Mouse (Mus musculus) CH12.LX (cell line): ENCODE results near the gene Fgfr2. TPM values are rescaled to one million over a fixed set of nuclear protein-coding genes. Genes with fewer than 3 reads are reported as not detected.

Source experiments
- DNase-seq: peaks from one replicate; pipeline ENCODE4 v3.0.0-alpha.2; 2013; ENCODE audit errors: extremely low read depth
- H3K27ac ChIP-seq: 2 replicates; pipeline ENCODE4 v1.5.1; 2012; ENCODE audit warnings: low read depth, mild to moderate bottlenecking, control low read depth, moderate library complexity; ENCODE audit not compliant: insufficient read depth
- H3K27me3 ChIP-seq: replicated peaks from 2 replicates; pipeline ENCODE3; 2012; ENCODE audit warnings: inconsistent platforms
- H3K36me3 ChIP-seq, 2 experiments: replicated peaks in 1 of 2; 2 replicates each; pipeline versions ENCODE3 to v1.6.1; 2012; ENCODE audit warnings: inconsistent platforms in 1 of 2, low read length in 1 of 2, mild to moderate bottlenecking in 1 of 2, mixed read lengths in 1 of 2, moderate library complexity in 1 of 2; ENCODE audit not compliant: control insufficient read depth in 1 of 2, insufficient read depth in 1 of 2
- H3K4me1 ChIP-seq, 2 experiments: 2 replicates each; pipeline ENCODE4 v1.6.1; 2012; ENCODE audit warnings: inconsistent platforms in 1 of 2, moderate library complexity in 1 of 2; ENCODE audit not compliant: insufficient read depth in 2 of 2, control insufficient read depth in 1 of 2
- H3K4me2 ChIP-seq: 2 replicates; pipeline ENCODE4 v1.6.1; 2012; ENCODE audit warnings: low read depth, mild to moderate bottlenecking, control low read depth; ENCODE audit not compliant: poor library complexity, insufficient read depth, severe bottlenecking
- H3K4me3 ChIP-seq, 3 experiments: fragments of 150-350 bp in 1 of 3; sonication (generic) in 1 of 3; replicated peaks in 1 of 3; 2 replicates each; pipeline versions ENCODE3 to v1.5.1; 2011 to 2012; ENCODE audit warnings: low read depth in 2 of 3, low read length in 2 of 3, mild to moderate bottlenecking in 2 of 3, moderate library complexity in 2 of 3, control low read depth in 1 of 3, improper control_type of control experiment in 1 of 3, inconsistent platforms in 1 of 3, mixed read lengths in 1 of 3; ENCODE audit not compliant: poor library complexity in 1 of 3
- H3K79me2 ChIP-seq: replicated peaks from 2 replicates; pipeline ENCODE4 v1.6.1; 2012; ENCODE audit warnings: mild to moderate bottlenecking, moderate library complexity; ENCODE audit not compliant: control insufficient read depth, poor library complexity, insufficient read depth, severe bottlenecking; ENCODE audit errors: extremely low read depth
- H3K9ac ChIP-seq: 2 replicates; pipeline ENCODE4 v1.6.1; 2012; ENCODE audit warnings: low read depth, mild to moderate bottlenecking, control low read depth, moderate library complexity; ENCODE audit not compliant: insufficient read depth
- H3K9me3 ChIP-seq: replicated peaks from 2 replicates; pipeline ENCODE3; 2012; ENCODE audit warnings: low read length, inconsistent platforms, mixed read lengths
- CTCF ChIP-seq, 2 experiments: IDR thresholded peaks in 1 of 2; conservative IDR thresholded peaks in 1 of 2; 2 replicates each; pipeline ENCODE4 v1.5.1; 2011 to 2012; ENCODE audit warnings: low read depth in 2 of 2, low read length in 2 of 2, improper control_type of control experiment in 1 of 2, inconsistent platforms in 1 of 2, mild to moderate bottlenecking in 1 of 2, moderate library complexity in 1 of 2
- E2F4 ChIP-seq: IDR thresholded peaks from 2 replicates; pipeline ENCODE4 v1.6.1; 2011; ENCODE audit warnings: low read depth, low read length, improper control_type of control experiment; ENCODE audit not compliant: insufficient replicate concordance
- EP300 ChIP-seq: IDR thresholded peaks from 2 replicates; pipeline ENCODE4 v1.6.1; 2011; ENCODE audit warnings: low read length, improper control_type of control experiment
- GABPA ChIP-seq: IDR thresholded peaks from 2 replicates; pipeline ENCODE4 v1.6.1; 2012; ENCODE audit warnings: low read depth, low read length, improper control_type of control experiment, inconsistent platforms; ENCODE audit not compliant: insufficient replicate concordance
- HCFC1 ChIP-seq: IDR thresholded peaks from 2 replicates; pipeline ENCODE4 v1.6.1; 2012; ENCODE audit warnings: low read depth, mild to moderate bottlenecking, inconsistent platforms, low read length, improper control_type of control experiment
- IRF4 ChIP-seq: IDR thresholded peaks from 2 replicates; pipeline ENCODE4 v1.6.1; 2014; ENCODE audit warnings: low read depth, mild to moderate bottlenecking, inconsistent platforms, low read length, improper control_type of control experiment
- JUND ChIP-seq: conservative IDR thresholded peaks from 2 replicates; pipeline ENCODE4 v1.6.1; 2011; ENCODE audit warnings: low read depth, low read length, improper control_type of control experiment
- KAT2A ChIP-seq: IDR thresholded peaks from 2 replicates; pipeline ENCODE4 v1.6.1; 2012; ENCODE audit warnings: low read length, improper control_type of control experiment, inconsistent platforms; ENCODE audit not compliant: insufficient replicate concordance
- MAFK ChIP-seq: IDR thresholded peaks from 2 replicates; pipeline ENCODE4 v1.6.1; 2011; ENCODE audit warnings: low read length, improper control_type of control experiment; ENCODE audit not compliant: insufficient replicate concordance
- MAZ ChIP-seq: IDR thresholded peaks from 2 replicates; pipeline ENCODE4 v1.6.1; 2012; ENCODE audit warnings: low read depth, mild to moderate bottlenecking, inconsistent platforms, low read length, improper control_type of control experiment, moderate library complexity
- MEF2A ChIP-seq: IDR thresholded peaks from 2 replicates; pipeline ENCODE4 v1.6.1; 2014; ENCODE audit warnings: low read depth, mild to moderate bottlenecking, inconsistent platforms, low read length, improper control_type of control experiment, borderline replicate concordance
- NRF1 ChIP-seq: IDR thresholded peaks from 2 replicates; pipeline ENCODE4 v1.6.1; 2014; ENCODE audit warnings: low read depth, mild to moderate bottlenecking, inconsistent platforms, low read length, improper control_type of control experiment, moderate library complexity
- PAX5 ChIP-seq: IDR thresholded peaks from 2 replicates; pipeline ENCODE4 v1.6.1; 2012; ENCODE audit warnings: low read length, inconsistent platforms, mixed read lengths
- RAD21 ChIP-seq: IDR thresholded peaks from 2 replicates; pipeline ENCODE4 v1.6.1; 2011; ENCODE audit warnings: low read depth, mild to moderate bottlenecking, low read length, improper control_type of control experiment, moderate library complexity
- RCOR1 ChIP-seq: conservative IDR thresholded peaks from 2 replicates; pipeline ENCODE4 v1.6.1; 2012; ENCODE audit warnings: low read depth, mild to moderate bottlenecking, inconsistent platforms, low read length, improper control_type of control experiment
- SIN3A ChIP-seq: IDR thresholded peaks from 2 replicates; pipeline ENCODE4 v1.6.1; 2012; ENCODE audit warnings: low read length, improper control_type of control experiment, inconsistent platforms
- UBTF ChIP-seq: IDR thresholded peaks from 2 replicates; pipeline ENCODE4 v1.6.1; 2012; ENCODE audit warnings: low read depth, mild to moderate bottlenecking, inconsistent platforms, low read length, improper control_type of control experiment, moderate library complexity
- USF1 ChIP-seq: IDR thresholded peaks from 2 replicates; pipeline ENCODE4 v1.6.1; 2014; ENCODE audit warnings: low read depth, mild to moderate bottlenecking, inconsistent platforms, low read length, improper control_type of control experiment
- USF2 ChIP-seq: conservative IDR thresholded peaks from 2 replicates; pipeline ENCODE4 v1.6.1; 2011; ENCODE audit warnings: low read depth, low read length, improper control_type of control experiment
- ZC3H11A ChIP-seq: IDR thresholded peaks from 2 replicates; pipeline ENCODE4 v1.6.1; 2012; ENCODE audit warnings: low read depth, mild to moderate bottlenecking, inconsistent platforms, low read length, improper control_type of control experiment
- ZMIZ1 ChIP-seq: IDR thresholded peaks from 2 replicates; pipeline ENCODE4 v1.6.1; 2012; ENCODE audit warnings: low read depth, mild to moderate bottlenecking, inconsistent platforms, low read length, improper control_type of control experiment
- ZNF384 ChIP-seq: IDR thresholded peaks from 2 replicates; pipeline ENCODE4 v1.6.1; 2012; ENCODE audit warnings: low read depth, low read length, improper control_type of control experiment, inconsistent platforms
- dilution Hi-C: fragments of 300-500 bp; cut with MboI; formaldehyde crosslinking; loops from 2 replicates; pipeline ENCODE4 v1.14.3; 2020; ENCODE audit warnings: low sequenced_read_pairs; ENCODE audit not compliant: extremely low pct_unique_long_range_greater_than_20kb, extremely low pct_ligation_motif_present
- in situ Hi-C: fragments of 300-500 bp; cut with MboI; formaldehyde crosslinking; loops from 3 replicates; pipeline ENCODE4 v1.14.3; 2019; ENCODE audit warnings: low sequenced_read_pairs, low pct_ligation_motif_present, low pct_unique_long_range_greater_than_20kb, mixed read lengths
- polyA plus RNA-seq: library from polyadenylated mRNA; unstranded; fragments of >175 nt; gene quantifications from 2 replicates; pipeline ENCODE4 v1.2.1, GENCODE M21; 2012; ENCODE audit warnings: low read depth; ENCODE audit not compliant: insufficient read length
- total RNA-seq, 2 experiments: library from RNA; depleted of rRNA; stranded (reverse); fragments of 300-350 nt in 1 of 2; fragments of >200 nt in 1 of 2; gene quantifications; 2 replicates each; pipeline ENCODE4 v1.2.3; 2012 to 2014

The Fgfr2 gene
- total and polyA plus RNA-seq, 3 experiments = not detected

GRCm38 (mm10) chr7:133123999-133124700, 1.0 kb upstream of the Fgfr2 start, which contains the start of gene Ctbp2:
TSS of gene Ctbp2 (minus strand) at chr7:133124354.
- no peak within 1 kb of the TSS for H3K4me3 ChIP-seq
- TF ChIP-seq MAFK (no peak), KAT2A (no peak), MEF2A (no peak), MAZ (no peak), IRF4 (no peak), NRF1 (no peak), RAD21 (no peak), ZC3H11A (no peak), UBTF (no peak), JUND (no peak), USF1 (no peak), ZNF384 (no peak), HCFC1 (no peak), ZMIZ1 (no peak), PAX5 (no peak), CTCF (conservative IDR thresholded peaks at IDR 0.05 in 1 of 2, IDR thresholded peaks at IDR 0.05 in 1 of 2; ENCODE audit: low read depth in 2 of 2, low read length in 2 of 2) (no peak), SIN3A (no peak), EP300 (no peak)
- TF ChIP-seq, all 38 proteins: peak for 0
- no peaks in the 10 kb centered on the region for H3K36me3 ChIP-seq
- dilution Hi-C loops = no loop called here
- peaks cover 38% of the 10 kb centered on the region for H3K27me3 ChIP-seq
- H3K27ac ChIP-seq = no peak within 1 kb of the TSS
- no peak for DNase-seq
- H3K9me3 ChIP-seq = peaks cover 41% of the 10 kb centered on the region
- H3K4me1 ChIP-seq = no peaks in the 10 kb centered on the region
- H3K4me2 ChIP-seq = no peak within 1 kb of the TSS
- in situ Hi-C loops = no loop called here
- no peaks in the 10 kb centered on the region for H3K79me2 ChIP-seq
- no peak within 1 kb of the TSS for H3K9ac ChIP-seq

- Histone ChIP-seq H3K4me1 (no peaks in the 10 kb centered on the region), H3K27ac (no peak overlapping the region), H3K4me3 (no peak overlapping the region), H3K79me2 (no peaks in the 10 kb centered on the region), H3K9ac (no peak overlapping the region), H3K27me3 (peaks cover 39% of the 10 kb centered on the region), H3K9me3 (peaks cover 34% of the 10 kb centered on the region), H3K4me2 (no peak overlapping the region), H3K36me3 (no peaks in the 10 kb centered on the region)
- in situ Hi-C loops (no loop called here), dilution Hi-C loops (no loop called here)
- DNase-seq = no peak
- TF ChIP-seq ZNF384 (no peak), ZC3H11A (no peak), GABPA (no peak), USF2 (no peak), E2F4 (no peak), RCOR1 (no peak)
These were observed 539 bp downstream of the Fgfr2 start for GRCm38 (mm10) chr7:133122379-133123243.
